Mouse (Mus musculus) liver, adult 2 months (tissue): Measurements from ENCODE around the gene Cyb5d1.

Experiments used
- CTCF ChIP-seq: fragments of 200-500 bp; IDR thresholded peaks from 2 replicates; pipeline ENCODE4 v1.5.1; 2011; ENCODE audit warnings: low read depth, low read length, control low read depth
- POLR2A ChIP-seq: fragments of 200-500 bp; IDR thresholded peaks from 2 replicates; pipeline ENCODE4 v1.6.1; 2011; ENCODE audit warnings: low read length, control low read depth; ENCODE audit not compliant: insufficient read depth; ENCODE audit errors: extremely low read depth

GRCm38 (mm10) chr11:69406867-69407723, 11.7 kb upstream of the Cyb5d1 start:
- TF ChIP-seq CTCF (no peak), POLR2A (no peak)
